Mouse (Mus musculus) liver, adult 2 months (tissue): ENCODE measurements around the gene Pyroxd2.

Experiments used
- CTCF ChIP-seq: fragments of 200-500 bp; IDR thresholded peaks from 2 replicates; pipeline ENCODE4 v1.5.1; 2011; ENCODE audit warnings: low read depth, low read length, control low read depth
- POLR2A ChIP-seq: fragments of 200-500 bp; IDR thresholded peaks from 2 replicates; pipeline ENCODE4 v1.6.1; 2011; ENCODE audit warnings: low read length, control low read depth; ENCODE audit not compliant: insufficient read depth; ENCODE audit errors: extremely low read depth

GRCm38 (mm10) chr19:42739734-42740133 is 12.8 kb downstream of the Pyroxd2 start:
- no peak for TF ChIP-seq POLR2A
- TF ChIP-seq CTCF = no peak
